Comparison of ENCODE assay signal across 27 mouse cellular contexts in genomic region chr12:59487507-59487906, GRCm38 (mm10).
"Had no signal": no experiment of that assay in that cellular context is flagged by ENCODE, and none has a peak within 500 bp of the region (broad histone marks: within the 10 kb centered on the region; RNA-seq: fewer than 3 reads in every experiment).

No protein-coding gene starts in this region.

- DNase-seq: gastrocnemius, adult 2 months; gastrocnemius, postnatal 10 days; gastrocnemius, postnatal 25 days; heart, adult 18-20 months; heart, postnatal 10 days; heart, postnatal 4 days; kidney, adult 18-20 months; kidney, adult 9 months; kidney, postnatal 14 days; kidney, postnatal 36 days; liver; liver, embryonic 13.5 days had no signal

- H3K4me1 ChIP-seq: heart, embryonic 10.5 days; heart, embryonic 12.5 days; hindbrain, embryonic 10.5 days; hindbrain, embryonic 12.5 days; intestine, embryonic 15.5 days; kidney, embryonic 15.5 days; liver, embryonic 13.5 days; liver, embryonic 15.5 days had no signal

- H3K9me3 ChIP-seq: heart, embryonic 10.5 days; heart, embryonic 12.5 days; hindbrain, embryonic 10.5 days; hindbrain, embryonic 12.5 days; intestine, embryonic 15.5 days; kidney, embryonic 15.5 days; limb, embryonic 10.5 days; limb, embryonic 12.5 days; liver, embryonic 13.5 days; liver, embryonic 15.5 days had no signal

- H3K9ac ChIP-seq: heart, embryonic 12.5 days; hindbrain, embryonic 12.5 days; hindbrain, embryonic 14.5 days; intestine, embryonic 15.5 days; kidney, embryonic 15.5 days; limb, embryonic 12.5 days; liver, embryonic 13.5 days; liver, embryonic 15.5 days had no signal

- H3K4me3 ChIP-seq: gastrocnemius, adult 2 months; heart, embryonic 10.5 days; heart, embryonic 12.5 days; hindbrain, embryonic 10.5 days; hindbrain, embryonic 12.5 days; intestine, embryonic 15.5 days; kidney, embryonic 15.5 days; limb, embryonic 10.5 days; limb, embryonic 12.5 days; liver, embryonic 13.5 days; liver, embryonic 15.5 days had no signal

- H3K4me2 ChIP-seq: heart, embryonic 12.5 days; hindbrain, embryonic 12.5 days; hindbrain, embryonic 14.5 days; intestine, embryonic 15.5 days; kidney, embryonic 15.5 days; limb, embryonic 12.5 days; liver, embryonic 11.5 days; liver, embryonic 13.5 days; liver, embryonic 15.5 days had no signal

- H3K36me3 ChIP-seq: heart, embryonic 10.5 days; heart, embryonic 12.5 days; hindbrain, embryonic 10.5 days; hindbrain, embryonic 12.5 days; intestine, embryonic 15.5 days; kidney, embryonic 15.5 days; limb, embryonic 10.5 days; limb, embryonic 12.5 days; liver, embryonic 13.5 days; liver, embryonic 15.5 days had no signal

- ATAC-seq: hindbrain, embryonic 16.5 days; inflammation-experienced regulatory T-cells, adult 6 months; intestine, embryonic 15.5 days; intestine, postnatal 0 days had no signal

- H3K27ac ChIP-seq: gastrocnemius, adult 2 months; heart, embryonic 10.5 days; hindbrain, embryonic 10.5 days; hindbrain, embryonic 12.5 days; hindbrain, embryonic 14.5 days; intestine, embryonic 15.5 days; kidney, embryonic 15.5 days; kidney, postnatal 0 days; limb, embryonic 10.5 days; limb, embryonic 12.5 days; liver, embryonic 13.5 days; liver, embryonic 15.5 days had no signal

- H3K27me3 ChIP-seq: heart, embryonic 12.5 days; hindbrain, embryonic 12.5 days; intestine, embryonic 15.5 days; kidney, embryonic 15.5 days; limb, embryonic 12.5 days; liver, embryonic 13.5 days; liver, embryonic 15.5 days had no signal
